Mouse (Mus musculus) midbrain, embryonic 14.5 days (tissue): ENCODE data around the gene Phb2. TPM values are rescaled to one million over a fixed set of nuclear protein-coding genes. Genes with fewer than 3 reads are reported as not detected.
A peak's percentile ranks its signal among the peaks of the same experiment; 100 is the strongest.

Experiments
- ATAC-seq: fragments of 200-750 bp; cut with Nextera tagmentation; 2 replicates; pipeline ENCODE4 v1.8.0; 2017; ENCODE audit warnings: moderate number of reproducible peaks, moderate library complexity; ENCODE audit not compliant: low FRiP score, low TSS enrichment
- DNase-seq: peaks from one replicate; pipeline ENCODE4 v3.0.0-alpha.2; 2015
- H3K27ac ChIP-seq: fragments of 300-500 bp; sonication (generic); replicated peaks from 2 replicates; pipeline ENCODE4 v1.5.1; 2014; ENCODE audit warnings: mild to moderate bottlenecking, low read depth, low read length, moderate library complexity
- H3K27me3 ChIP-seq: fragments of 300-500 bp; sonication (generic); 2 replicates; pipeline ENCODE4 v1.6.1; 2014; ENCODE audit warnings: low read length, control low read depth, mixed read lengths; ENCODE audit not compliant: control insufficient read depth, insufficient read depth
- H3K36me3 ChIP-seq: fragments of 300-500 bp; sonication (generic); 2 replicates; pipeline ENCODE4 v1.6.1; 2014; ENCODE audit warnings: low read length, control low read depth; ENCODE audit not compliant: control insufficient read depth, insufficient read depth
- H3K4me1 ChIP-seq: fragments of 300-500 bp; sonication (generic); 2 replicates; pipeline ENCODE4 v1.6.1; 2014; ENCODE audit warnings: mild to moderate bottlenecking, antibody characterized with exemption, low read length, control low read depth; ENCODE audit not compliant: control insufficient read depth, insufficient read depth
- H3K4me2 ChIP-seq: fragments of 300-500 bp; sonication (generic); 2 replicates; pipeline ENCODE4 v1.6.1; 2014; ENCODE audit warnings: mild to moderate bottlenecking, low read length, moderate library complexity
- H3K4me3 ChIP-seq: fragments of 300-500 bp; sonication (generic); replicated peaks from 2 replicates; pipeline ENCODE4 v1.5.1; 2014; ENCODE audit warnings: low read depth, low read length
- H3K9ac ChIP-seq: fragments of 300-500 bp; sonication (generic); replicated peaks from 2 replicates; pipeline ENCODE4 v1.6.1; 2014; ENCODE audit warnings: mild to moderate bottlenecking, low read length, moderate library complexity
- H3K9me3 ChIP-seq: fragments of 300-500 bp; sonication (generic); 2 replicates; pipeline ENCODE4 v1.6.1; 2016; ENCODE audit warnings: low read length, control low read depth, mixed read lengths; ENCODE audit not compliant: control insufficient read depth
- WGBS: fragments of 180-500 bp; shearing (Covaris S2); extraction: QIAGEN DNeasy Blood & Tissue Kit; methylation state at CpG from one replicate; pipeline ENCODE4 v1.1.7; 2014; 5-methylcytosine and 5-hydroxymethylcytosine counted together
- microRNA counts: library from miRNA; unstranded; fragments of <30 nt; microRNA quantifications from one replicate; lab custom pipeline; 2016
- microRNA-seq: library from miRNA; unstranded; fragments of <30 nt; microRNA quantifications from one replicate; pipeline ENCODE4, GENCODE M21; 2016
- polyA plus RNA-seq: library from polyadenylated mRNA; unstranded; fragments of >200 nt; fragmentation: Nextera tagmentation; extraction: Ambion mirVana; gene quantifications from 2 replicates; pipeline ENCODE4 v1.2.1, GENCODE M21; 2014

The Phb2 gene
- polyA plus RNA-seq, 1 experiment from 2014 or later = 250 TPM

GRCm38 (mm10) chr6:124756652-124757350 lies 44.7 kb downstream of the Phb2 start:
- Histone ChIP-seq H3K36me3 (peaks cover 6% of the 10 kb centered on the region; the same call in 1 of the 2 replicates), H3K9ac (peak overlapping the region; percentile 93), H3K4me1 (peaks cover 41% of the 10 kb centered on the region), H3K27ac (peak overlapping the region; percentile 97), H3K27me3 (no peaks in the 10 kb centered on the region), H3K9me3 (no peaks in the 10 kb centered on the region), H3K4me3 (peak overlapping the region; percentile 79), H3K4me2 (peak overlapping the region; percentile 70)
- ATAC-seq (peak; percentile 85), DNase-seq (peak; percentile 89)
- WGBS = 1% methylated on average over 54 of the region's 54 CpGs

GRCm38 (mm10) chr6:124757351-124757880 lies 45.3 kb downstream of the Phb2 start:
- DNase-seq = no peak
- ATAC-seq = no peak

GRCm38 (mm10) chr6:124757909-124758848 lies 46.0 kb downstream of the Phb2 start:
- no peak overlapping the region; the same call in 1 of the 2 replicates for H3K9ac ChIP-seq
- H3K36me3 ChIP-seq = no peaks in the 10 kb centered on the region
- DNase-seq (peak; percentile 68), ATAC-seq (peak; percentile 15; the same call in 1 of the 2 replicates)
- WGBS = 20% methylated on average over 5 of the region's 5 CpGs
- peak overlapping the region; percentile 70 for H3K4me2 ChIP-seq
- peaks cover 41% of the 10 kb centered on the region for H3K4me1 ChIP-seq
- no peaks in the 10 kb centered on the region for H3K27me3 ChIP-seq
- no peaks in the 10 kb centered on the region for H3K9me3 ChIP-seq
- peak overlapping the region; percentile 79 for H3K4me3 ChIP-seq
- H3K27ac ChIP-seq = peak overlapping the region; percentile 97

More at GRCm38 (mm10) chr6:124757351-124757880, 45.3 kb downstream of the Phb2 start:
- H3K9me3 ChIP-seq = no peaks in the 10 kb centered on the region
- peak overlapping the region; percentile 70 for H3K4me2 ChIP-seq
- peaks cover 41% of the 10 kb centered on the region for H3K4me1 ChIP-seq
- WGBS = 4% methylated on average over 5 of the region's 5 CpGs
- peak overlapping the region; percentile 97 for H3K27ac ChIP-seq
- no peaks in the 10 kb centered on the region for H3K27me3 ChIP-seq
- peaks cover 5% of the 10 kb centered on the region; the same call in 1 of the 2 replicates for H3K36me3 ChIP-seq
- peak overlapping the region; percentile 79 for H3K4me3 ChIP-seq
- H3K9ac ChIP-seq = peak overlapping the region; percentile 93

- no peak overlapping the region for H3K4me2 ChIP-seq
- no peaks in the 10 kb centered on the region for H3K9me3 ChIP-seq
- H3K27ac ChIP-seq = peak overlapping the region; percentile 97; the same call in 1 of the 2 replicates
- H3K4me1 ChIP-seq = peaks cover 36% of the 10 kb centered on the region
- no peaks in the 10 kb centered on the region for H3K27me3 ChIP-seq
- DNase-seq (no peak), ATAC-seq (no peak)
- H3K36me3 ChIP-seq = no peaks in the 10 kb centered on the region
- 45% methylated on average over 2 of the region's 2 CpGs for WGBS
- H3K9ac ChIP-seq = no peak overlapping the region
- H3K4me3 ChIP-seq = no peak overlapping the region
Observed at GRCm38 (mm10) chr6:124758849-124759232, 46.7 kb downstream of the Phb2 start.

- Histone ChIP-seq H3K4me3 (no peak overlapping the region), H3K4me2 (no peak overlapping the region), H3K9me3 (no peaks in the 10 kb centered on the region), H3K9ac (no peak overlapping the region), H3K27ac (0 out of 2 replicates have a peak overlapping the region, but pooled peaks have one; percentile 97), H3K27me3 (no peaks in the 10 kb centered on the region), H3K36me3 (no peaks in the 10 kb centered on the region), H3K4me1 (peaks cover 32% of the 10 kb centered on the region)
- 6% methylated on average over 5 of the region's 5 CpGs for WGBS
- peak; percentile 85 for DNase-seq
- ATAC-seq = no peak
Observed at GRCm38 (mm10) chr6:124759259-124759658, 47.1 kb downstream of the Phb2 start.

- no peak overlapping the region for H3K27ac ChIP-seq
- peaks cover 19% of the 10 kb centered on the region for H3K4me1 ChIP-seq
- no peaks in the 10 kb centered on the region for H3K27me3 ChIP-seq
- H3K9ac ChIP-seq = no peak overlapping the region
- no peak overlapping the region for H3K4me2 ChIP-seq
- H3K4me3 ChIP-seq = no peak overlapping the region
- H3K9me3 ChIP-seq = no peaks in the 10 kb centered on the region
- no peak for DNase-seq
- H3K36me3 ChIP-seq = no peaks in the 10 kb centered on the region
- ATAC-seq = no peak
- 86% methylated on average over 7 of the region's 7 CpGs for WGBS
Observed at GRCm38 (mm10) chr6:124765951-124766350, 53.8 kb downstream of the Phb2 start.

MicroRNAs encoded within 50 kb of the gene (microRNA counts, 519-probe panel; counts per million panel counts)
- microRNA mmu-miR-141 (lab: Ali Mortazavi, UCI) (not detected), microRNA mmu-miR-200c (lab: Ali Mortazavi, UCI) (not detected)

Small RNAs within 50 kb of the gene (microRNA-seq; reads per million reads assigned to microRNA genes)
- 2.1 reads per million, percentile 12 among the genes with 10 or more reads in this experiment for gene Mir141
- gene Mir200c = 14.8 reads per million, percentile 37 among the genes with 10 or more reads in this experiment

Other genes with a start within 250 kb of the Phb2 start
- gene Clstn3, start 247.5 kb upstream of the Phb2 start, polyA plus RNA-seq = 78.0 and 105 TPM in 2 replicates
- 0.09 and 0.27 TPM in 2 replicates for gene C1rl, start 219.2 kb upstream of the Phb2 start, polyA plus RNA-seq
- gene C1ra, start 199.9 kb upstream of the Phb2 start, polyA plus RNA-seq = 0.12 TPM in 1 of 2 replicates, not detected in the other
- gene C1s1, start 170.0 kb upstream of the Phb2 start, polyA plus RNA-seq = 0.27 and 0.28 TPM in 2 replicates
- gene C1rb, start 142.0 kb upstream of the Phb2 start, polyA plus RNA-seq = not detected in 2 replicates
- gene C1s2, start 76.3 kb upstream of the Phb2 start, polyA plus RNA-seq = 0.08 TPM in 2 replicates
- gene Lpcat3, start 49.3 kb upstream of the Phb2 start, polyA plus RNA-seq = 31.9 and 34.6 TPM in 2 replicates
- 111 and 120 TPM in 2 replicates for gene Emg1, start 158 bp upstream of the Phb2 start, polyA plus RNA-seq
- gene Ptpn6, start 26.4 kb downstream of the Phb2 start, polyA plus RNA-seq = 2.1 and 5.6 TPM in 2 replicates
- gene Grcc10, start 29.0 kb downstream of the Phb2 start, polyA plus RNA-seq = 689 and 844 TPM in 2 replicates
- gene Gm45234, start 43.7 kb downstream of the Phb2 start, polyA plus RNA-seq = not detected in 2 replicates
- 24.4 and 32.3 TPM in 2 replicates for gene Atn1, start 44.2 kb downstream of the Phb2 start, polyA plus RNA-seq
- 64.3 and 83.3 TPM in 2 replicates for gene Eno2, start 57.3 kb downstream of the Phb2 start, polyA plus RNA-seq
- gene Lrrc23, start 67.4 kb downstream of the Phb2 start, polyA plus RNA-seq = 1.4 and 3.2 TPM in 2 replicates
- 5.9 and 6.3 TPM in 2 replicates for gene Spsb2, start 96.3 kb downstream of the Phb2 start, polyA plus RNA-seq
- 343 and 349 TPM in 2 replicates for gene Tpi1, start 102.0 kb downstream of the Phb2 start, polyA plus RNA-seq
- 184 and 191 TPM in 2 replicates for gene Usp5, start 117.1 kb downstream of the Phb2 start, polyA plus RNA-seq
- 25.0 and 43.7 TPM in 2 replicates for gene Cdca3, start 117.2 kb downstream of the Phb2 start, polyA plus RNA-seq
- gene Gnb3, start 127.9 kb downstream of the Phb2 start, polyA plus RNA-seq = 1.7 and 4.5 TPM in 2 replicates
- gene P3h3, start 145.4 kb downstream of the Phb2 start, polyA plus RNA-seq = 13.9 and 15.7 TPM in 2 replicates
- gene Gpr162, start 151.6 kb downstream of the Phb2 start, polyA plus RNA-seq = 14.7 and 34.9 TPM in 2 replicates
- 0.11 and 0.27 TPM in 2 replicates for gene Cd4, start 175.9 kb downstream of the Phb2 start, polyA plus RNA-seq
- 3.3 and 3.5 TPM in 2 replicates for gene Lag3, start 199.4 kb downstream of the Phb2 start, polyA plus RNA-seq
- 749 and 823 TPM in 2 replicates for gene Ptms, start 207.8 kb downstream of the Phb2 start, polyA plus RNA-seq
- gene Mlf2, start 219.1 kb downstream of the Phb2 start, polyA plus RNA-seq = 535 and 570 TPM in 2 replicates